Mouse (Mus musculus) kidney, adult 11 months (tissue): ENCODE measurements around the gene Mapk12.

Experiments used
- DNase-seq: peaks from one replicate; pipeline ENCODE4 v3.0.0; 2022

The Mapk12 gene

DNA sequence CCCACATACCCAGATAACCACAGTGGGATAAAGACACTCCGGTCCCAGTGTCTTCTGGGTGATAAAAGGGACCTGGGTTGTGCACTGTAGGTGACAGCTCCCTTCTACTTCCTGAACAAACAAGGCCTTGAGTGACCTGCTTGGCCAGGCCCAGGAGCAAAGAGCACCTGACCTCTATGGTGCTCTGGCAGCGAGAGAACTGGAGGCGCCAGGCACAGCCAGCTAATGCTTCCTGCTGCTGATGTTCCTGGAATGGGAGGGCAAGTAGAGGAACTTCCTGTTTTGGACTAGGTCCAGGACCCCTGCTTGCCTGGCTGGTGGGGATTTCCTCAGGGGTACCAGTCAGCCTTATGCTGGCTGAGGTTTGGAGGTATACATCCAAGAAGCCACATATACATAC lies 29.6 kb upstream of the Mapk12 start:
- peak; percentile 86 for DNase-seq

- DNase-seq = peak; percentile 97
Measured at GRCm38 (mm10) chr15:89169431-89169830, 28.9 kb upstream of the Mapk12 start.

- no peak for DNase-seq
Measured at GRCm38 (mm10) chr15:89168922-89169321, 28.4 kb upstream of the Mapk12 start.

- DNase-seq = no peak
Measured at GRCm38 (mm10) chr15:89165478-89165877, 25.0 kb upstream of the Mapk12 start.

DNA sequence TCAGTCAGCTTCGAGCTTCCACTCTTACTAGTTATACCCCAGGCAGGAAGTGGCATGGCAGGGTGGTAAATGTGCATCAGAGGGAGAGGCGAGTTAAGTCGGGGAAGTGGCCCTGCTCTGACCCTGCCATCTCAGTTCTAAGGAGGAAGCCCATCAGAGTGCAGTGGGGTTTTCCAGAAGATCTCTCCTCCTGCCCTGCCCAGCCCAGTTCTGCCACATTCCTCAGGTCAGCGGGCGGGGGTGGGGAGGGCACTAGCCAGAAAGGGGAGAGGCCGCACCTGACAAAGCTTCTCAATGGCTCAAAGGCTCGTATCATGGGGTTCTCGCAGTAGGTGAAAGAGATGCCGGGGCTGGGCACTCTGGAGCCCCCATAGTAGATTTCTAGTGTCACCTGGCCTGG lies 20.9 kb upstream of the Mapk12 start:
- no peak for DNase-seq

DNA sequence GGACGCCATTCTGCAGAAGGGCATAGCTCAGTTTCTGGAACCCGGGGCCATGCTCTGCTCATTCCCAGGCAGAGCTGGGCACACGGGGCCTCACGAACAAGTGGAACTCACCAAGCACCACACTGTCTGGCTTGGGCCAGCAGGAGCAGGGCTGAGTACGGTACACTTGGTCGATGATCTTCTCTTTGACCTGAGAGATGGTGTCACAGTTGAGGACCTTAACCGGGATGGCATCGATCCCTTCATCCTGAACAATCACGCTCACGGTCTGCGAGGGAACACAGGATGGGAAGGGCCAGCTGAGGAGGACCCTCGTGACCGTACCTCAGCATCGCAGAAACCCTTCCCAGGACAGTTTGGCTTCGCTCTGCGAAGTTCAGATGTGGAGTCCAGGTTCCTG lies 18.0 kb upstream of the Mapk12 start:
- no peak for DNase-seq

- DNase-seq = peak; percentile 62
Measured at GRCm38 (mm10) chr15:89157954-89158353, 17.5 kb upstream of the Mapk12 start.

DNA sequence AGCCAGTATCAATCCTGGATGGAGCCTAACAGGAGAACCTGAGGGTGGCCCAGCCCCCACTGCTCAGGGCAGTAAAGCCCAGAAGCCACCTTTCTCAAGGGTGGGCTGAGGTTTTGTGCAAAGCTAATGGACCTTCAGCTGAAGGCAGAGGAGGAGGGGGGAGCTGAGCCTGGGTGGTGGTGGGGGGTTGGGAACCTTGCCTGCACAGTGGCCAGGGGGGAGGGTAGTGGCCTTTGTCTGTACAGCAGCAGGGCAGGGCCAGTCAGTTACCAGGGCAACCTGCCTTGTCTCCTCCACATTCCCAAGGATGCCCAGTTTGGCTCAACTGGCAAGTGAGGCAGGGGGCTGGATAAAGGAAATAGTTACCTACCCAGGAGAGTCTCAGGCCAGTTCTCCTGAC lies 11.8 kb upstream of the Mapk12 start:
- DNase-seq = no peak

GRCm38 (mm10) chr15:89150041-89150390 lies 9.5 kb upstream of the Mapk12 start:
- DNase-seq = no peak

- no peak for DNase-seq
Measured at GRCm38 (mm10) chr15:89149271-89150040, 9.0 kb upstream of the Mapk12 start, which contains the start of gene Mapk11. Mapk11 (minus strand) TSS chr15:89149628.

DNA sequence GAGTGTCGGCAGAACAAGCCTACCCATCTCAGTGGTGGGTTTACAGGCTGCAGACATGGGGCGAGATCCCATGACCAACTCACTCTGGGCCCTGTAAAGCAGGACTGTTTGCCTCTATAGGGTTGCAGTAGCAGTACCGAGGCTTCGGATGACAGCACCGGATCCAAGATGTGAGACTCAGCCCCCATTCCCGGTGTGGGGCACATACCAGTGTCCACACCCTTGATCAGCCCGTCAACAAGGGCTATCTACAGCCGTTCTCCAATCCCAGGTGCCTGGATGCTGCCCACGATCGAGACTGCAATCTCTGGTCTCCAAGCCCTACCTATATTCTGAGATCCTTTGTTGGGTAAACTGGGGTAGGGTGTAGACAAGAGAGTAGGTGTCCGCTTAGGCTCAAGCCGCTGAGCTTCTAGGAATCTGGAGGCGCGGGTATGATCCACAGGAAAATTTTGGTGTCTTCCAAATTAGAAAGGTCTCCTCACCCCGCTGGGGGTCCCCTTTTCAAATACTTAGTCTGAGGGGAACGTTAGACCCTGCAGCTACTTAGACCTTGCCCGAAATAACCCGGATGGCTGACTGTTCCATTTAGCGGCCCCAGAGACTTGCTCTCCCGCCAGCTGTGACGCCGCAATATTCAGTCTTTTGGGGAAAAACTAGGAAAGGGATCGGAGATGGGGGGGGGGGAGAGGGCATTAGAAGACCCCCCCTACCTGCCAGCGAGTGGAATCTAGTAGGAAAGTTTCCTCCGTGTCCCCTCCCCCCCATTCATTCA lies 8.2 kb upstream of the Mapk12 start:
- no peak for DNase-seq

GRCm38 (mm10) chr15:89147895-89148294 lies 7.4 kb upstream of the Mapk12 start:
- no peak for DNase-seq

DNA sequence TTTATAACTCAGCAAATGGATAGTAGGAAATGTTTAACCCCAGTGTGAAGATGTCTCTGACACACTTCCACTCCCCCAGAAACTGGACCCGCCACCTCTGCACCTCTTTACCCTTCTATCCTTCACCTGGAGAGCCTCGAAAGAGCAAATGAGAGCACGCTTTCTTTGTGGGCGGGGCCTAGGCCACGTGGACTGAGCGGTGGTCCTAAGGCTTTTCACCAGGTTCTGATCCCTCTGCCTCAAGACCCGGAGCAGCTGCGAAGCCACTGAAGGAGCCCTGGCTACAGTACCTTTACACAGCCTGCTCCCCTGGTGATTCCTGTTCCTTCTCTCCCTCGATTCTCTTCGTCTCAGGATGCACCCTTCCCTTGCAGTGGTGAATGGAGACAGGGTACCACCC lies 7.0 kb upstream of the Mapk12 start:
- DNase-seq = no peak

GRCm38 (mm10) chr15:89147024-89147423 lies 6.5 kb upstream of the Mapk12 start:
- DNase-seq = no peak

DNA sequence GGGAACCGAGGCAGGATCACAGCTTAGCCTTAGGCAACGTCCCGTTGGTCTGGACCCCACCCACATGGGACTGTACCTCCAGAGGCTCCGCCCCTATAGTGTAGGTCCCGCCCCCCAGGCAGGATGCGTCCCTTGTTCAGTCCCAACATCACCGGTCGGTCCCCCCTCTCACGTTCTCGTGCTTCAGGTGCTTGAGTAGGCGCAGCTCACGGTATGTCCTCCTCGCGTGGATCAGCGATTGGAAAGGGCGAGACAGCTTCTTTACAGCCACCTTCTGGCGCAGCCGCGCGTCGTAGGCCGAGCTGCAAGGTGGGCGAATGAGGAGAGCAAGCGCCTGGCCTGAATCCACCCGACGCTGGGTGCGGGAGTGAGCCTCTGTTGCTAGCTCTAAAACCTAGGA lies 6.0 kb upstream of the Mapk12 start:
- no peak for DNase-seq

GRCm38 (mm10) chr15:89145813-89146350 lies 5.4 kb upstream of the Mapk12 start:
- DNase-seq = no peak

DNA sequence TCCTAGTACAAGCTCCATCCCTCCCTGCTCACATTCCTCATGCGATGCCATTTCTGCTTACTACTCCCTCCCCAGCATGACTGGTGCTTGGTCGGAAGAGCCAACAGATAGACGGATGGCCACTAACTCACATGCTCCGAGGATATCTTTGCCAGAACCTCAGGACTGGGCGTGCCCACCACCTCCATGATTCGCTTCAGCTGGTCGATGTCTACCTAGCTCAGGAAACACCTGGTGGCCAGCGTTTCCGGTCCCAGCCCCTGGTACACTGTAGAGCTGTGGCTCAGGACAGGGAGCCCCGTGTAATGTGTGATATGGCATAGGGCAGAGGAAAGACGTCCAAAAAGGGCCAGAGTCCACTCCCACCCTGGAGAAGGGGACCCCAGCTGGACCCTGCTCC lies 4.5 kb upstream of the Mapk12 start:
- no peak for DNase-seq

DNA sequence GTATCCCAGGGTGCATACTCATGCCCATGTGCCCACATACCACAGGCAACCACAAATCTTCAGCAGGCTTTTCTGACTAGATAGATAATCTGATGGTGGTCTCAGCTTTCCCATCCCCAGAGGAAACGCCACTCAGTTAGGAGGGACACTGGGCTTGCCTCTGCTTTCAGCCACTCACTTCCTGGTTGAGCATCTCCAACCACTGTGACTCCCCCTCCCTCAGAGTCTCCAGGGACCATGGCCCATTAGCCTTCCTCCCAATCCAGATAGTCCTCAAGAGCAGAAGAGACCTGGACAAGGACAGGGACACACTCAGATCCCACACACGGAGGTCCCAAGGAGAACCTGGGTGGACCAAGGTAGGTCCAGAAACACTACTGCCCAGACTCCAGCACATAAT lies 2.6 kb upstream of the Mapk12 start:
- DNase-seq = no peak

DNA sequence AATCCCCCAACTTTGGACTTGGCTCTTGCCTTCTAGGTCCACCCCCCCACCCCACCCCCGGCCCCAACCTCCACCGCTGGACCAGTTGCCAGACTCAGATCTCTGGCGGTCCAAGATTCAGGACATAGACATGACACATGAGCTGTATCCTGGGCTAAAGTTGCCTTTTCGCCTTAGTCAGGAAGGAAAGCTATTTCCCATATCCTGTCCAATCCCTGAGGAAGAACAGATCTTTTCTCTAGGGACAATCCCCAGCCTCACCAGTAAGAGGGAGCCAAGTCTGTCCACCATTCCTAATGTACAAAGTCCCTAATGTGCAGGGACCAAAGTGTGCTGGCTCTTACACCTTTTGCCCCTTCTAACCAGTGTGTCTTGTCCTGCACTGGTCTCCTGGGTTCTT lies 1.4 kb upstream of the Mapk12 start:
- no peak for DNase-seq

- no peak for DNase-seq
Measured at GRCm38 (mm10) chr15:89141443-89141842, 940 bp upstream of the Mapk12 start.

DNA sequence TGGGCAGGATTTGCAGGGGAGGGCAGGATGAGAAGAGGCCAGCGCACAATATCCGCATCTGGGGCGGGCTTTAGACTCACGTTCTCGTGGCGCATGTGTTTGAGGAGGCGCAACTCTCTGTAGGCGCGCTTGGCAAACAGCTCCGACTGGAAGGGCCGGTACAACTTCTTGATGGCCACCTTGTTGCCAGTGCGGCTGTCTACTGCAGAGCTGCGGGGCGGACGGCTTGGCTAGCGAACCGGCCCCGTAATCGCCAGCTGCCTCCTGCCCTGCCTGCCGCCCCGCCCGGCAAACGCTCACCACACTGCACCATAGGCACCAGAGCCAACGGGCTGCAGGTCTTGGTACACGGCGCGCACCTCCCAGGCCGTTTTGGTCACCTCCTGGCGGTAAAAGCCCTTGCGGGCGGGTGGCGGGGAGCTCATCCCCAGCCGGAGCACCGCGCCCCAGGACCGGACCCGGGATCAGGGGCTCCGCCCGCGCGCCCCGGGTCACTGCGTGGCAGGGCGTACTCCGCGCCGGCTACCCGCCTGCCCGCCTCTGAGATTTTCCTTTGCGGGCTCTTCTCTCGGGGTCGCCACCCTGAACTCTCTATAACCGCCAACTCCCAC lies 350 bp downstream of the Mapk12 start:
- peak; percentile 56 for DNase-seq

DNA sequence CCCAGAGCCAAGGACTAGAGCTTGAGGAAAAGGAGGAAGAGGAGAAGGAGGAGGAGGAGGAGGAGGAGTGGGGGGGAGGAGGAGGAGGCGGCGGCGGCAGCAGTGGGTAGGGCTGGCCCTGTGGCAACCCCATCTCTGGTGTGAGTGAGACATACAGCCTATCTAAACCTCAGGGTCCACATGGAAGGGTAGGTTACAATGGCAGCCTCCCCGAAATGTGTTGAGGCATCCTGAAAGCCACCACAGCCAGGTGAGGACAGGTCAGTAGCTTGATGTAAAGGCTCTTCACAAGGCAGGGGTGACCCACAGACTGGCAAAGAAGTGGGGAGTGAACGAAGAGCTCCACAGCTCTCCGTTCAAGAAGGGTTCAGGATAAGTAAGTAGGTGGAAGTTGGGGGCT lies 2.0 kb downstream of the Mapk12 start:
- no peak for DNase-seq

GRCm38 (mm10) chr15:89138046-89138405 lies 2.5 kb downstream of the Mapk12 start:
- DNase-seq = no peak
